Mouse (Mus musculus) CH12.LX (cell line): ENCODE measurements at regions not wholly inside any gene's neighbourhood (a gene's known extent, or its start where the extent isn't known, plus 50 kb on each side); places are given as distances from the start of the nearest gene placed in this dataset.

Source experiments
- DNase-seq: peaks from one replicate; pipeline ENCODE4 v3.0.0-alpha.2; 2013; ENCODE audit errors: extremely low read depth
- H3K27ac ChIP-seq: 2 replicates; pipeline ENCODE4 v1.5.1; 2012; ENCODE audit warnings: low read depth, mild to moderate bottlenecking, control low read depth, moderate library complexity; ENCODE audit not compliant: insufficient read depth
- H3K27me3 ChIP-seq: replicated peaks from 2 replicates; pipeline ENCODE3; 2012; ENCODE audit warnings: inconsistent platforms
- H3K36me3 ChIP-seq, 2 experiments: replicated peaks in 1 of 2; 2 replicates each; pipeline versions ENCODE3 to v1.6.1; 2012; ENCODE audit warnings: inconsistent platforms in 1 of 2, low read length in 1 of 2, mild to moderate bottlenecking in 1 of 2, mixed read lengths in 1 of 2, moderate library complexity in 1 of 2; ENCODE audit not compliant: control insufficient read depth in 1 of 2, insufficient read depth in 1 of 2
- H3K4me1 ChIP-seq, 2 experiments: 2 replicates each; pipeline ENCODE4 v1.6.1; 2012; ENCODE audit warnings: inconsistent platforms in 1 of 2, moderate library complexity in 1 of 2; ENCODE audit not compliant: insufficient read depth in 2 of 2, control insufficient read depth in 1 of 2
- H3K4me2 ChIP-seq: 2 replicates; pipeline ENCODE4 v1.6.1; 2012; ENCODE audit warnings: low read depth, mild to moderate bottlenecking, control low read depth; ENCODE audit not compliant: poor library complexity, insufficient read depth, severe bottlenecking
- H3K4me3 ChIP-seq, 3 experiments: fragments of 150-350 bp in 1 of 3; sonication (generic) in 1 of 3; replicated peaks in 1 of 3; 2 replicates each; pipeline versions ENCODE3 to v1.5.1; 2011 to 2012; ENCODE audit warnings: low read depth in 2 of 3, low read length in 2 of 3, mild to moderate bottlenecking in 2 of 3, moderate library complexity in 2 of 3, control low read depth in 1 of 3, improper control_type of control experiment in 1 of 3, inconsistent platforms in 1 of 3, mixed read lengths in 1 of 3; ENCODE audit not compliant: poor library complexity in 1 of 3
- H3K79me2 ChIP-seq: replicated peaks from 2 replicates; pipeline ENCODE4 v1.6.1; 2012; ENCODE audit warnings: mild to moderate bottlenecking, moderate library complexity; ENCODE audit not compliant: control insufficient read depth, poor library complexity, insufficient read depth, severe bottlenecking; ENCODE audit errors: extremely low read depth
- H3K9ac ChIP-seq: 2 replicates; pipeline ENCODE4 v1.6.1; 2012; ENCODE audit warnings: low read depth, mild to moderate bottlenecking, control low read depth, moderate library complexity; ENCODE audit not compliant: insufficient read depth
- H3K9me3 ChIP-seq: replicated peaks from 2 replicates; pipeline ENCODE3; 2012; ENCODE audit warnings: low read length, inconsistent platforms, mixed read lengths
- BHLHE40 ChIP-seq: IDR thresholded peaks from 2 replicates; pipeline ENCODE4 v1.6.1; 2011; ENCODE audit warnings: mild to moderate bottlenecking, low read depth, low read length, improper control_type of control experiment
- CHD1 ChIP-seq: IDR thresholded peaks from 2 replicates; pipeline ENCODE4 v1.6.1; 2012; ENCODE audit warnings: low read depth, low read length, improper control_type of control experiment, inconsistent platforms
- CHD2 ChIP-seq: IDR thresholded peaks from 2 replicates; pipeline ENCODE4 v1.6.1; 2011; ENCODE audit warnings: low read length, improper control_type of control experiment
- CTCF ChIP-seq, 2 experiments: IDR thresholded peaks in 1 of 2; conservative IDR thresholded peaks in 1 of 2; 2 replicates each; pipeline ENCODE4 v1.5.1; 2011 to 2012; ENCODE audit warnings: low read depth in 2 of 2, low read length in 2 of 2, improper control_type of control experiment in 1 of 2, inconsistent platforms in 1 of 2, mild to moderate bottlenecking in 1 of 2, moderate library complexity in 1 of 2
- EP300 ChIP-seq: IDR thresholded peaks from 2 replicates; pipeline ENCODE4 v1.6.1; 2011; ENCODE audit warnings: low read length, improper control_type of control experiment
- ETS1 ChIP-seq: conservative IDR thresholded peaks from 2 replicates; pipeline ENCODE4 v1.6.1; 2012; ENCODE audit warnings: low read depth, mild to moderate bottlenecking, inconsistent platforms, low read length, improper control_type of control experiment, moderate library complexity
- JUN ChIP-seq: IDR thresholded peaks from 2 replicates; pipeline ENCODE4 v1.6.1; 2011; ENCODE audit warnings: low read depth, mild to moderate bottlenecking, low read length, improper control_type of control experiment, moderate library complexity; ENCODE audit not compliant: insufficient read depth
- KAT2A ChIP-seq: IDR thresholded peaks from 2 replicates; pipeline ENCODE4 v1.6.1; 2012; ENCODE audit warnings: low read length, improper control_type of control experiment, inconsistent platforms; ENCODE audit not compliant: insufficient replicate concordance
- MAFK ChIP-seq: IDR thresholded peaks from 2 replicates; pipeline ENCODE4 v1.6.1; 2011; ENCODE audit warnings: low read length, improper control_type of control experiment; ENCODE audit not compliant: insufficient replicate concordance
- MAX ChIP-seq: IDR thresholded peaks from 2 replicates; pipeline ENCODE4 v1.6.1; 2011; ENCODE audit warnings: low read length, improper control_type of control experiment
- MAZ ChIP-seq: IDR thresholded peaks from 2 replicates; pipeline ENCODE4 v1.6.1; 2012; ENCODE audit warnings: low read depth, mild to moderate bottlenecking, inconsistent platforms, low read length, improper control_type of control experiment, moderate library complexity
- MEF2A ChIP-seq: IDR thresholded peaks from 2 replicates; pipeline ENCODE4 v1.6.1; 2014; ENCODE audit warnings: low read depth, mild to moderate bottlenecking, inconsistent platforms, low read length, improper control_type of control experiment, borderline replicate concordance
- MXI1 ChIP-seq: IDR thresholded peaks from 2 replicates; pipeline ENCODE4 v1.6.1; 2011; ENCODE audit warnings: mild to moderate bottlenecking, low read depth, low read length, improper control_type of control experiment
- MYC ChIP-seq: IDR thresholded peaks from 2 replicates; pipeline ENCODE4 v1.6.1; 2011; ENCODE audit warnings: low read depth, mild to moderate bottlenecking, improper control_type of control experiment, low read length
- POLR2A ChIP-seq: IDR thresholded peaks from 2 replicates; pipeline ENCODE4 v1.6.1; 2011; ENCODE audit warnings: low read depth, mild to moderate bottlenecking, improper control_type of control experiment, low read length
- RAD21 ChIP-seq: IDR thresholded peaks from 2 replicates; pipeline ENCODE4 v1.6.1; 2011; ENCODE audit warnings: low read depth, mild to moderate bottlenecking, low read length, improper control_type of control experiment, moderate library complexity
- RCOR1 ChIP-seq: conservative IDR thresholded peaks from 2 replicates; pipeline ENCODE4 v1.6.1; 2012; ENCODE audit warnings: low read depth, mild to moderate bottlenecking, inconsistent platforms, low read length, improper control_type of control experiment
- SIN3A ChIP-seq: IDR thresholded peaks from 2 replicates; pipeline ENCODE4 v1.6.1; 2012; ENCODE audit warnings: low read length, improper control_type of control experiment, inconsistent platforms
- SMC3 ChIP-seq: IDR thresholded peaks from 2 replicates; pipeline ENCODE4 v1.6.1; 2011; ENCODE audit warnings: low read depth, low read length, improper control_type of control experiment
- TBP ChIP-seq: conservative IDR thresholded peaks from 2 replicates; pipeline ENCODE4 v1.6.1; 2011; ENCODE audit warnings: low read depth, low read length, improper control_type of control experiment
- UBTF ChIP-seq: IDR thresholded peaks from 2 replicates; pipeline ENCODE4 v1.6.1; 2012; ENCODE audit warnings: low read depth, mild to moderate bottlenecking, inconsistent platforms, low read length, improper control_type of control experiment, moderate library complexity
- USF1 ChIP-seq: IDR thresholded peaks from 2 replicates; pipeline ENCODE4 v1.6.1; 2014; ENCODE audit warnings: low read depth, mild to moderate bottlenecking, inconsistent platforms, low read length, improper control_type of control experiment
- ZKSCAN1 ChIP-seq: IDR thresholded peaks from 2 replicates; pipeline ENCODE4 v1.6.1; 2012; ENCODE audit warnings: low read depth, inconsistent platforms, low read length, improper control_type of control experiment, borderline replicate concordance
- dilution Hi-C: fragments of 300-500 bp; cut with MboI; formaldehyde crosslinking; loops from 2 replicates; pipeline ENCODE4 v1.14.3; 2020; ENCODE audit warnings: low sequenced_read_pairs; ENCODE audit not compliant: extremely low pct_unique_long_range_greater_than_20kb, extremely low pct_ligation_motif_present
- in situ Hi-C: fragments of 300-500 bp; cut with MboI; formaldehyde crosslinking; loops from 3 replicates; pipeline ENCODE4 v1.14.3; 2019; ENCODE audit warnings: low sequenced_read_pairs, low pct_ligation_motif_present, low pct_unique_long_range_greater_than_20kb, mixed read lengths

DNA sequence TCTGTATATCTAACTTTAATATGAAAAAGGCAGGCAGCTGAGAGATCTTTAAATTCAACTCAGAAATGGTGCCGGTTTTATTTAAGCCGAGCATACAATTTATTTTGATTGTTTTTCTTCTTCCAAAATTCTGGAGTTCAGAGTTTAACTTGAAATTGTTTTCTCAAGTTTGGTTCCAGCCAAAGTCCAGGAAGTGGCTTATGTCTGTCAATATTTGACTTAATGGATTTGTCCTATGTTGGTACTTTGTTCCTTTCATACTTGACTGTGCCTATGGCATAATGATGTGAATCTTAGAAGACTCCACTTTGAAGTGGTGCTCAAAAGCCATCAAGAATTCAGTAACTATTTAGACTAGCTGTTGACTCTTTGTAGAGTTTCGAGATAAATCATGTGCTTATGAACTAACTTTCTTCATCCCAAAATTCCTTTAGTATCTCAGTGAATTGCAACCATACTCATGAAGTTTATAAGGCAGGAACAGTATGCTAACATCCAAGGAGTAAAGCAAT, 247.6 kb downstream of the Gm11146 start:
- dilution Hi-C loops: no loop called here
- Histone ChIP-seq H3K4me2 (no peak overlapping the region), H3K9ac (no peak overlapping the region)

GRCm38 (mm10) chr16:77346128-77346527, 255.8 kb downstream of the Gm11146 start:
- dilution Hi-C loops: no loop called here
- TF ChIP-seq BHLHE40 (no peak), CTCF (conservative IDR thresholded peaks at IDR 0.05 in 1 of 2, IDR thresholded peaks at IDR 0.05 in 1 of 2; ENCODE audit: low read depth in 2 of 2, low read length in 2 of 2) (no peak), CHD2 (no peak), KAT2A (no peak), CHD1 (no peak), RAD21 (no peak), MAFK (no peak), POLR2A (no peak), MXI1 (no peak), ZKSCAN1 (no peak), MAZ (no peak), RCOR1 (no peak), MAX (no peak), UBTF (no peak)
- TF ChIP-seq, all 38 proteins: peak for 0

More for the DNA sequence above, 247.6 kb downstream of the Gm11146 start:
- no peak for DNase-seq
- no peaks in the 10 kb centered on the region for H3K79me2 ChIP-seq
- peaks cover 18% of the 10 kb centered on the region for H3K9me3 ChIP-seq
- in situ Hi-C loops: no loop called here
- no peak for TF ChIP-seq TBP
- no peak for TF ChIP-seq MEF2A
- no peak for TF ChIP-seq CHD2
- TF ChIP-seq JUN: no peak
- TF ChIP-seq BHLHE40: no peak
- no peak for TF ChIP-seq EP300
- no peak for TF ChIP-seq USF1
- TF ChIP-seq CHD1: no peak
- TF ChIP-seq ETS1: no peak
- no peak for TF ChIP-seq MYC
- TF ChIP-seq KAT2A: no peak
- TF ChIP-seq SIN3A: no peak
- TF ChIP-seq SMC3: no peak
- no peak for TF ChIP-seq UBTF
- TF ChIP-seq, all 38 proteins: peak for 0
- no peaks in the 10 kb centered on the region for H3K4me1 ChIP-seq
- no peaks in the 10 kb centered on the region for H3K36me3 ChIP-seq
- no peaks in the 10 kb centered on the region for H3K27me3 ChIP-seq
- no peak overlapping the region for H3K27ac ChIP-seq
- no peak overlapping the region for H3K4me3 ChIP-seq

More at GRCm38 (mm10) chr16:77346128-77346527, 255.8 kb downstream of the Gm11146 start:
- in situ Hi-C loops: no loop called here
- no peaks in the 10 kb centered on the region for H3K36me3 ChIP-seq
- no peaks in the 10 kb centered on the region for H3K79me2 ChIP-seq
- no peaks in the 10 kb centered on the region for H3K27me3 ChIP-seq
- no peak overlapping the region for H3K4me2 ChIP-seq
- H3K27ac ChIP-seq: no peak overlapping the region
- H3K9me3 ChIP-seq: peaks cover 25% of the 10 kb centered on the region
- DNase-seq: no peak
- no peak overlapping the region for H3K4me3 ChIP-seq
- no peak overlapping the region for H3K9ac ChIP-seq
- no peaks in the 10 kb centered on the region for H3K4me1 ChIP-seq
